Mouse (Mus musculus): ENCODE measurements around the gene Hoxa13. TPM values are rescaled to one million over a fixed set of nuclear protein-coding genes. Genes with fewer than 3 reads are reported as not detected.

Hoxa13 gene
- total RNA-seq, 2 experiments from 2014 or later = not detected

- DNase-seq (ENCODE audit: low spot score in 2 of 2) = peak in 1 of 2 experiments; percentile 10
Observed at GRCm38 (mm10) chr6:52238155-52238545, 22.5 kb downstream of the Hoxa13 start.

- DNase-seq (ENCODE audit: low spot score in 2 of 2) = peak in 1 of 2 experiments; percentile 10
Observed at GRCm38 (mm10) chr6:52237346-52238154, 23.1 kb downstream of the Hoxa13 start.

DNA sequence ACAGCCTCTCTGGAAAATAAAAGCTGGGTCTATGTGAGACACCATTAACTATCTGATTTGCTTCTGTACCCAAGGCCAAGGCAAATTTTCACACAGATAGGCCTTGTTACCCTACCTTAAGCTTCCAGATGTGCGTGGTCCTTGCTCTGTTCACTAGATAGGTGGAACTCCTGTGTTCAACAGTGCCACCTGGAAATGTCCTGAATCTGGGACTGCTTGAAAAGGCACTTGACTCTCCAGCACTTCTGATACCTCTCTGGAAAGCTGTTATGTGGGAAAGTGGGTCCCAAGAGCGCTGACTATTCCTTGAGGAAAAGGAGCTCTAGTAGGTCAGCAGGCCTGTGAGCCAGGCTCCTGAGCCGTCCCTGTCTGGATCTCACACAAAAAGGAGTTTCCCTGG lies 23.9 kb downstream of the Hoxa13 start:
- DNase-seq (ENCODE audit: low spot score in 2 of 2) = no peak

DNA sequence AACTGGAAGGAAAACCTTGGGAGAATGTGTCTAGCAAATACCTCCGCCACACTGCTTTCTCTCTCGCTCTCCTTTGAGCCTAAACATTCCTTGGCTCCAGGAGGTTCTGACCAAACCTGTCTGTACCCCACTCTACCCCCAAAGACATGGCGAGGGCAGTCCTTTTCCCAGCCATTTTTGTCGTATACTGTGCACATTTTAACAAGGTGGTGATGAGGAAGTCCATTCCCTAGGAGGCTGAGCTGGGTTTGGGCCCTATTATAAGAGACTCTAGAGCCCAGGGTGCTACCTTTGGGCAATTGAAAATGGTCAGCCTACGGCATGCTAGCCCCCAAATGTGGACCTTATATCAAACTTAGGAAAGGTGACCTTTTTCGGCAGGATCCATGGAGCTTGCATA lies 24.8 kb downstream of the Hoxa13 start:
- DNase-seq (ENCODE audit: low spot score in 2 of 2) = no peak

- DNase-seq (ENCODE audit: low spot score in 2 of 2) = no peak
Observed at GRCm38 (mm10) chr6:52235267-52235666, 25.4 kb downstream of the Hoxa13 start.

- DNase-seq (ENCODE audit: low spot score in 2 of 2) = peak in 1 of 2 experiments; percentile 24
Observed at GRCm38 (mm10) chr6:52234428-52235140, 26.1 kb downstream of the Hoxa13 start.

- DNase-seq (ENCODE audit: low spot score in 2 of 2) = peak in 1 of 2 experiments; percentile 27
Observed at GRCm38 (mm10) chr6:52233546-52234427, 26.9 kb downstream of the Hoxa13 start.

DNA sequence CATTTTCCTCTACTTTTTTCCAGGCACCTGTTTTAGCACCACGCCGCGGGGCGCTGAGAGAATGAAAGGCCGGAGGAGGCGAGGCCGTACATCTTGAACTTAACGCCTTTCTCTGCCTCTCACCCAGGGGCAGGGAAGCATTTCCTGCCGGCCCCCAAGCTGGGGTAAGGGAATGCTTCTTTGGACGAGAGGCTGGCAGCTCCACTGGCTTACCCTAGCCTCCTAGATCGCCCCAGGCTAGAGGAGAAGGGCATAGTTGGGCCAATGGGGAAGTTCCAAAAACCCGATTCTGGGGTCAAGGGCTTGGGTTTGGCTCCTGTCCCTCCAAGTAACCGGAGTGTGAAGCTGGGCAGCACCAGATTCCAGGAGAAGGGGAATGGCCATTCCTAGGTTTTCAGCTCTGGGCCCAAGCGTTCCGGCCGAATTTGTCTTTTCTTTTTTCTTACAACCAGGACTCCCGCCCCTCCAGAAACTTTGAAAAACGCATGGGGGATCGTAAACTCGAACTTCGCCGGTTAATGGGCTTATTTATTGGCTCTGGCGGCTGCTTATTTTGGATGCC lies 27.6 kb downstream of the Hoxa13 start:
- peak in 1 of 2 experiments; percentile 18 for DNase-seq (ENCODE audit: low spot score in 2 of 2)

GRCm38 (mm10) chr6:52232568-52232965 lies 28.1 kb downstream of the Hoxa13 start:
- peak in 1 of 2 experiments; percentile 22 for DNase-seq (ENCODE audit: low spot score in 2 of 2)

DNA sequence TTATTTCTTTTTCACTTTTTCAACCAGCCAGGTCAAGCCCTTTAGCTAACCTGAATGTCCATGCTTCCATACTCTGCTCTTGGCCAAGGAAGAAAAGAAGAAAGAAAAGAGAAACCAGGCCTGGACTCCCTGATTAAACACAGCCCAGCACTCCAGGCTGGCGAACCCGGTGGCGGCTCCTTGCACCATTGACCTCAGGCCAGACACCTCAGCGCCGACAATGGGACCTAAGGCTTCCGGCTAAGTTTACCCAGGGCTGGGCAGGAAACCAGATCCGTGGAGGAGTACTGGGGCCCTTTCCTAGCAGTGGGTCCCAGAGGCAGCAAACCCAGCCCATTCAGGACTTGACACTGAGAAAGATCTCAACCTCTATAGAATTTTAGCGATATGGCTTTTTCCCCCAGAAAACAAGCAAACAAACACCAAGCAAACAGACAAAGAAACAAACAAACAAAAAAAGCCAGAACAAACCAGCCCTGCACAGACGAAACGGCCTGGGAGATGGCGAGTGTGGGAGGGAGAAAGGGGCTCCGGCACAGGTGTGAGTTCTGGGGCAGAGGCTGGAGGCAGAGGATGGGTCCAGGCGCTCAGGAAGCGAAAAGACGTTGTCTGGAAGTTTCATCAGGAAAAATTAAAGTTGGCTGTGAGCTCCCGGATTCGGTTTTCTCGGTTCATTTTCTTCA lies 28.7 kb downstream of the Hoxa13 start:
- DNase-seq (ENCODE audit: low spot score in 2 of 2) = peak in 1 of 2 experiments; percentile 20

DNA sequence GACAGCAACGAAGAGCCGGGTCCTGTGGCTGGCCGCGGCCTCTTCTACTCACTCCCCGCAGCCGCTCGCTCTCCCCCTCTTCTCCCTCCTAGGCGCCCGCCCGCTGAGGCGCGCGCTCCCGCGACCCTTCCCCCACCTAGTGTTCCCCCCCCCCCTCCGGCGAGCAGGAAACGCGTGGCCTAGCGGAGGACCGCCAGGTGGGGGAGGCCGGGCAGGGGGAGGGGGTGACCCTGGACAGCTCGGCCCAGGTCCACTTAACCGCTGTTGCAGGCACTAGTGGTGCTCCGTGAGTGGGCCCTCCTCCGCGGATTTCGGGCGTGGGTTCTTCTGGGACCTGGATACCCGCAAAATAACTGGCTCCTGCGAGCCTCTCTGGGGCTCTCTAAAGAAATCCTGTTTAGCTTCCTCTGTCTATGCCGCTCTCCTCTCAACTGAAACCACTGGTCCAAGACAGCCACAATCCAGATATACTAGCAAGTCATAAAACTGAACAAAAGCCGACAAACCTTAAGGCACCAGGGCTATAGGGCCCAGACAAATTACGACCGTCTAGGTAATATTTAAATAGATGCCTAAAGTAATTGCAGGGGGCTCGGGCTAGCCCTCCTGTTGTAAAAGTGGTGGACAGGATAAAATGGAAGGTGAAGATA lies 30.0 kb downstream of the Hoxa13 start, which contains the start of gene Hoxa9:
Gene Hoxa9 (minus strand): TSS at position 574 of the 650 bp plus-strand sequence.
- no peak for DNase-seq (ENCODE audit: low spot score in 2 of 2)

GRCm38 (mm10) chr6:52229558-52230416 lies 30.9 kb downstream of the Hoxa13 start:
- DNase-seq (ENCODE audit: low spot score in 2 of 2) = no peak

GRCm38 (mm10) chr6:52228475-52229465 lies 31.9 kb downstream of the Hoxa13 start:
- no peak for DNase-seq (ENCODE audit: low spot score in 2 of 2)

DNA sequence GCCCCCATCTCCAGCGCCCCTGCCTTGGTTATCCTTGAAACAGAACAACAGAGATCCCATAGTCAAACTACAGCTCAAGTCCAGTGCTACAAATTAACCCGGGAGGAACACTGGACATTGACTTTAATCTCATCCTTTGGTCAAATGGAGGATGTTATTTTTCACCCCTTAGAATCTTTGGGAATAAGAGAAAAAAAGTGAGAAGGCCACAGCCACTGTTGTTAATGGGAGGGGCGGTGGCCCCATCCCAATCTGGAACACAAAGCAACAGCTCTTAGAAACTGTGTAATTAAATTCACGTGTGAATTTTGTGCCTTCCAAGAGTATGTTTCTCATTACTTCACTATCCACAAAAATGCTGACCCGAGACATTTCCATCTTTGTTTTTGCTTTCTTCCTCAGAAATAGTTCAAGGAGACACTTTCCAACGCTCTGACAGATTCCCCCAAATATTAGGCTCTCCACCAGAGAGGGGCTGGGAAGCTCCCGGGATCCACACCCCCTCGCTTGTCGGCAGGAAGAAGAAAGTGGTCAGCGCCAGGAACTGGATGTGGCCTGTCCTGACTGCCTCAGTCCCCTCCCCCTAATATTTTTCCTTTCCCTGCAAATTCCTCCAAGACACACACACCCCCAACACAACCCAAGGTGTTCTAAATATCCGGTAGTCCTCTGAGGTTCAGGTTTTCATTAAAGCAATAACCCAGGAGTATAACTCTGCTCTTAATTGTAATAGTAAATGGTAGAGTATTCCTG lies 33.0 kb downstream of the Hoxa13 start:
- no peak for DNase-seq (ENCODE audit: low spot score in 2 of 2)

GRCm38 (mm10) chr6:52226569-52227257 lies 34.0 kb downstream of the Hoxa13 start:
- no peak for DNase-seq (ENCODE audit: low spot score in 2 of 2)
